Mouse (Mus musculus) limb, embryonic 14.5 days (tissue): ENCODE results near the gene Zfp367. TPM values are rescaled to one million over a fixed set of nuclear protein-coding genes. Genes with fewer than 3 reads are reported as not detected.
A peak's percentile ranks its signal among the peaks of the same experiment; 100 is the strongest.

Source experiments
- ATAC-seq: fragments of 200-750 bp; cut with Nextera tagmentation; 2 replicates; pipeline ENCODE4 v1.8.0; 2017; ENCODE audit warnings: low read depth, moderate number of reproducible peaks, moderate TSS enrichment; ENCODE audit not compliant: low FRiP score
- DNase-seq: peaks from one replicate; pipeline ENCODE4 v3.0.0-alpha.2; 2015; ENCODE audit warnings: low spot score
- H3K27ac ChIP-seq: fragments of 300-500 bp; sonication (generic); replicated peaks from 2 replicates; pipeline ENCODE4 v1.5.1; 2014; ENCODE audit warnings: low read depth, mild to moderate bottlenecking, low read length, moderate library complexity, mixed read lengths
- H3K27me3 ChIP-seq: fragments of 300-500 bp; sonication (generic); 2 replicates; pipeline ENCODE4 v1.6.1; 2014; ENCODE audit warnings: low read length, mixed read lengths; ENCODE audit not compliant: control insufficient read depth, insufficient read depth
- H3K36me3 ChIP-seq: fragments of 300-500 bp; sonication (generic); 2 replicates; pipeline ENCODE4 v1.6.1; 2014; ENCODE audit warnings: mild to moderate bottlenecking, low read length, moderate library complexity, mixed read lengths; ENCODE audit not compliant: control insufficient read depth, insufficient read depth
- H3K4me1 ChIP-seq: fragments of 300-500 bp; sonication (generic); 2 replicates; pipeline ENCODE4 v1.6.1; 2014; ENCODE audit warnings: antibody characterized with exemption, low read length, mixed read lengths; ENCODE audit not compliant: control insufficient read depth, insufficient read depth
- H3K4me2 ChIP-seq: fragments of 300-500 bp; sonication (generic); replicated peaks from 2 replicates; pipeline ENCODE4 v1.6.1; 2014; ENCODE audit warnings: low read depth, mild to moderate bottlenecking, low read length, moderate library complexity; ENCODE audit not compliant: severe bottlenecking
- H3K4me3 ChIP-seq: fragments of 300-500 bp; sonication (generic); replicated peaks from 2 replicates; pipeline ENCODE4 v1.5.1; 2014; ENCODE audit warnings: low read length
- H3K9ac ChIP-seq: fragments of 300-500 bp; sonication (generic); 2 replicates; pipeline ENCODE4 v1.6.1; 2014; ENCODE audit warnings: mild to moderate bottlenecking, low read depth, low read length, moderate library complexity; ENCODE audit not compliant: severe bottlenecking
- H3K9me3 ChIP-seq: fragments of 300-500 bp; sonication (generic); 2 replicates; pipeline ENCODE4 v1.6.1; 2016; ENCODE audit warnings: low read length; ENCODE audit not compliant: control insufficient read depth
- POLR2A ChIP-seq: fragments of 200-500 bp; IDR thresholded peaks from 2 replicates; pipeline ENCODE4 v1.8.0; 2012; ENCODE audit warnings: inconsistent platforms, mild to moderate bottlenecking, moderate library complexity, borderline replicate concordance; ENCODE audit not compliant: insufficient read depth, insufficient read length; ENCODE audit errors: extremely low read depth
- WGBS: fragments of 180-500 bp; shearing (Covaris S2); extraction: QIAGEN DNeasy Blood & Tissue Kit; methylation state at CpG from one replicate; pipeline ENCODE4 v1.1.7; 2014; 5-methylcytosine and 5-hydroxymethylcytosine counted together
- polyA plus RNA-seq, 2 experiments: library from polyadenylated mRNA; depleted of rRNA in 1 of 2; stranded (reverse) in 1 of 2; unstranded in 1 of 2; fragments of >200 nt; fragmentation: Nextera tagmentation in 1 of 2; extraction: Ambion mirVana in 1 of 2; gene quantifications; 2 replicates each; pipeline versions ENCODE4 v1.2.1 to v1.2.3; 2012 to 2014

Zfp367 gene
- polyA plus RNA-seq, 2 experiments = 17.2 to 21.0 TPM

- Histone ChIP-seq H3K4me2 (peak overlapping the region; percentile 62), H3K4me3 (peak overlapping the region; percentile 60), H3K27me3 (no peaks in the 10 kb centered on the region), H3K4me1 (no peaks in the 10 kb centered on the region), H3K9me3 (no peaks in the 10 kb centered on the region), H3K36me3 (peaks cover 13% of the 10 kb centered on the region; the same call in 1 of the 2 replicates), H3K9ac (peak overlapping the region; percentile 65), H3K27ac (peak overlapping the region; percentile 9; the same call in 1 of the 2 replicates)
- 34% methylated on average over 15 of the region's 15 CpGs for WGBS
- TF ChIP-seq POLR2A = no peak
- DNase-seq = peak; percentile 41
- peak; percentile 73 for ATAC-seq
These were observed 23.2 kb downstream of the Zfp367 start for GRCm38 (mm10) chr13:64129616-64130375.

DNA sequence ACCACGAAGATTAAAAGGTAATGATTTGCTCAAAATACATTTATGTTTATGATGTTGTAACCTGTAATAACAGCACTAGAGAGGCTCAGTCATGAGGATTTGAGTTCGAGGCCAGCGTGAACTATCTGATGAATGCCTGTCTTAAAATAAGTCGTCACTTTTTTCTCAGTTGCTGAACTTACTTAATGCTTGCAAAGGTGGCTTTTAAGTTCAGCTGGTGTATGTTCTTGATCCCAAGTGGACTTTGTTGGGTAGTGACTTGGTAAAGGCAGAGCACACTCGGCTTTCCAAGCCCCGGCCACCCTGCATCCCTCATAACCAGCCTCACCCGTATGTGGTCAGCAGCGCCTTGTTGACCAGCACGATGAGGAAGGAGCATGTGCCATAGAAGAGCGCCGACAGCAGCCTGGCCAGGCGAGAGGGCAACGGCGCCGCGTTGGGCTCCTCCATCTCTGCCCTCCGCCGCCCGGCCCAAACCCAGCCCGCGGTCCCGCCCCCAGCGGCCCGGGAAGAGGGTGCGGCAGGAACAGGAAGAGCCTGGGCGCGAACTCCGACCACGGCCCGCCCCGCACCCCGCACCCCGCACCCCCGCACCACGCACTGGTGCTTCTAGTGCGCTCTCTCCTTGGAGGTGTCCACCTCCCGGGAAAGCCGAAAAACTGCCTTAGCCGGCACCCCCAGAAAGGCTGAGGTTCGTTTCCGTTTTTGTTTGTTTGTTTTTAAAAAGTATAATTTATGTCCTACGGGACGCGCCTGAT, 24.0 kb downstream of the Zfp367 start, which contains the start of gene Slc35d2:
TSS of gene Slc35d2 (minus strand) at position 511 of the 758 bp plus-strand sequence.
- ATAC-seq (peak; percentile 81), DNase-seq (no peak)
- Histone ChIP-seq H3K4me2 (peak within 1 kb of the TSS; percentile 62), H3K4me1 (no peaks in the 10 kb centered on the region), H3K4me3 (peak within 1 kb of the TSS; percentile 60), H3K36me3 (0 out of 2 replicates have a peak, but pooled peaks cover 10% of the 10 kb centered on the region), H3K9me3 (no peaks in the 10 kb centered on the region), H3K27me3 (no peaks in the 10 kb centered on the region), H3K9ac (peak within 1 kb of the TSS; percentile 65), H3K27ac (peak within 1 kb of the TSS; percentile 9)
- TF ChIP-seq POLR2A = no peak
- WGBS = 14% methylated on average over 31 of the region's 44 CpGs

- Histone ChIP-seq H3K9ac (no peak overlapping the region), H3K36me3 (no peaks in the 10 kb centered on the region), H3K27me3 (no peaks in the 10 kb centered on the region), H3K27ac (no peak overlapping the region), H3K4me3 (no peak overlapping the region), H3K4me1 (no peaks in the 10 kb centered on the region), H3K9me3 (0 out of 2 replicates have a peak, but pooled peaks cover 4% of the 10 kb centered on the region), H3K4me2 (no peak overlapping the region)
- ATAC-seq = no peak
- no peak for DNase-seq
- no peak for TF ChIP-seq POLR2A
- 64% methylated on average over 4 of the region's 4 CpGs for WGBS
These were observed 26.7 kb downstream of the Zfp367 start for GRCm38 (mm10) chr13:64126316-64126715.

DNA sequence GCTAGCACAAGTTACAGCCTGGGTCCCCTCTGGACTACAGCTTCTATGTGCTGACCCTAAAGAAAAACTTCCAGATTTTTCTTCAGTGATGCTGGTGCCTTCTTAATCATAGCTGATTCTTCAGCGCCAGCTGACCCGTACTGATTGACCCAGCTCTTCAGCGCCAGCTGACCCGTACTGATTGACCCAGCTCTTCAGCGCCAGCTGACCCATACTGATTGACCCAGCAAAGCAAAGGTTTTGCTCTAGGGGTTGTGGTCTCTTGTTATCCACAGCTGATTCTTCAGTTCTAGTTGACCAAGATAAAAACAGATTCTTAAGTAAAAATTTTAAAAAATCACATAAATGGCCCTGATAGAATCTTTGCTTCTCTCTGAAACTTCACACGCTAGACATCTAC, 28.1 kb downstream of the Zfp367 start:
- no peak for DNase-seq
- no peak for ATAC-seq
- 95% methylated on average over 6 of the region's 6 CpGs for WGBS
- Histone ChIP-seq H3K4me1 (no peaks in the 10 kb centered on the region), H3K9ac (no peak overlapping the region), H3K4me3 (no peak overlapping the region), H3K27ac (no peak overlapping the region), H3K27me3 (no peaks in the 10 kb centered on the region), H3K36me3 (no peaks in the 10 kb centered on the region), H3K4me2 (no peak overlapping the region), H3K9me3 (0 out of 2 replicates have a peak, but pooled peaks cover 4% of the 10 kb centered on the region)
- no peak for TF ChIP-seq POLR2A

DNA sequence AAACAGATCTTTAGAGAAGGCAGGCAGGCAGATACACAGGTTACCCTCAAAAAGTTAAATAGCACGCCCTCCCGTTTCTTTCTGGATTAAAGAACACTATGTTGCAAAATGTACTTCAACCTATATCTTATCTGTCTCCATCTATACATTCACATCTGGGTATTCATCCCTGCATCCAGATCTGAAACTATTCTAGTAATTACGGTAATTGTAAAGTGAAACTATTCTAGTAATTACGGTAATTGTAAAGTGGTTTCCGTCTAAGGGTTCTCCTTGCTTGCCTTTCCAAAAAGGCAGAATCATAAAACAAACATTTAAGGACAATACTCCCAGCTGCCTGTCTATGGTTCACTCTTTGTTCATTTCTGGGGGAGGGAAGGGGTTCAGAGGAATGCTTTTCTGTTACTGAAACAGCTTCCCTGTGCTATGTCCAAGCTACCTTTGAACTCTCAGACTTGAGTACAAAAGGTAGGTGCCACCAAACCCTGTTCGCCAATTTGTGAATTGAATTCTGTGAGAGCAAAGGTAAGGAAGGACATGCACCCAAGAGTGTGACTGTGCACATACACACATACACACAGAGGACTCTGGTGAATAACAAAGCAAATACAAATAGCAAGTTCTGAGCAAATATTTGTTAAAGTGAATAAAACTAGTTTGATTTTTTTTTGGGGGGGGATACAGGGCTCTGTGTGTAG, 29.4 kb downstream of the Zfp367 start:
- no peaks in the 10 kb centered on the region for H3K4me1 ChIP-seq
- ATAC-seq (no peak), DNase-seq (no peak)
- 0 out of 2 replicates have a peak, but pooled peaks cover 4% of the 10 kb centered on the region for H3K9me3 ChIP-seq
- no peak overlapping the region for H3K27ac ChIP-seq
- no peak overlapping the region for H3K9ac ChIP-seq
- H3K36me3 ChIP-seq = no peaks in the 10 kb centered on the region
- no peak overlapping the region for H3K4me2 ChIP-seq
- 36% methylated on average over 6 of the region's 6 CpGs for WGBS
- no peak overlapping the region for H3K4me3 ChIP-seq
- no peaks in the 10 kb centered on the region for H3K27me3 ChIP-seq
- TF ChIP-seq POLR2A = no peak
